Mouse (Mus musculus) heart, embryonic 11.5 days (tissue): ENCODE measurements around the gene Bbx. TPM values are rescaled to one million over a fixed set of nuclear protein-coding genes. Genes with fewer than 3 reads are reported as not detected.

ENCODE experiments used
- polyA plus RNA-seq: library from polyadenylated mRNA; unstranded; fragments of >200 nt; fragmentation: Nextera tagmentation; extraction: Ambion mirVana; gene quantifications from 2 replicates; pipeline ENCODE4 v1.2.1, GENCODE M21; 2014

Gene Bbx
- polyA plus RNA-seq, 1 experiment from 2014 or later: 40.2 TPM

Other genes with a start within 250 kb of the Bbx start
- not detected in 2 replicates for gene Ccdc54, start 158.8 kb upstream of the Bbx start, polyA plus RNA-seq